Mouse (Mus musculus) myocyte (in vitro differentiated cells): ENCODE measurements around the gene Pamr1. TPM values are rescaled to one million over a fixed set of nuclear protein-coding genes. Genes with fewer than 3 reads are reported as not detected.

Experiments used
- H3K27me3 ChIP-seq: one replicate; pipeline ENCODE4 v1.6.1; 2011; ENCODE audit not compliant: control insufficient read depth, insufficient read depth, insufficient read length
- H3K36me3 ChIP-seq: one replicate; pipeline ENCODE4 v1.6.1; 2011; ENCODE audit not compliant: control insufficient read depth, insufficient read depth
- H3K4me2 ChIP-seq: one replicate; pipeline ENCODE4 v1.6.1; 2011; ENCODE audit warnings: low read depth, control low read depth
- H3K4me3 ChIP-seq: one replicate; pipeline ENCODE4 v1.5.1; 2011; ENCODE audit warnings: mild to moderate bottlenecking, control low read depth, moderate library complexity
- H3K79me2 ChIP-seq: one replicate; pipeline ENCODE4 v1.6.1; 2011; ENCODE audit not compliant: control insufficient read depth, insufficient read depth
- H3ac ChIP-seq: one replicate; pipeline ENCODE4 v1.6.1; 2011; ENCODE audit not compliant: control insufficient read depth, insufficient read length
- CEBPB ChIP-seq: IDR thresholded peaks from 2 replicates; pipeline ENCODE4 v1.6.1; 2011; ENCODE audit warnings: mild to moderate bottlenecking, moderate library complexity; ENCODE audit not compliant: poor library complexity, insufficient read depth, severe bottlenecking
- E2F4 ChIP-seq: IDR thresholded peaks from one replicate; pipeline ENCODE4 v1.6.1; 2011; ENCODE audit warnings: mild to moderate bottlenecking, control low read depth, moderate library complexity; ENCODE audit not compliant: insufficient read depth
- MAX ChIP-seq: IDR thresholded peaks from one replicate; pipeline ENCODE4 v1.6.1; 2011; ENCODE audit warnings: low read depth, mild to moderate bottlenecking, control low read depth
- MYOD1 ChIP-seq, 3 experiments: IDR thresholded peaks; one replicate each; pipeline ENCODE4 v1.6.1; 2011; ENCODE audit warnings: control low read depth in 2 of 3, low read depth in 2 of 3, mild to moderate bottlenecking in 2 of 3, moderate library complexity in 1 of 3; ENCODE audit not compliant: insufficient read length in 2 of 3, control insufficient read depth in 1 of 3
- MYOG ChIP-seq, 3 experiments: IDR thresholded peaks; one replicate each; pipeline ENCODE4 v1.6.1; 2011; ENCODE audit warnings: control low read depth in 2 of 3, low read depth in 2 of 3, mild to moderate bottlenecking in 2 of 3; ENCODE audit not compliant: insufficient read length in 2 of 3, control insufficient read depth in 1 of 3, insufficient read depth in 1 of 3
- POLR2A ChIP-seq: IDR thresholded peaks from one replicate; pipeline ENCODE4 v1.6.1; 2011; ENCODE audit warnings: low read depth, mild to moderate bottlenecking, control low read depth, moderate library complexity; ENCODE audit not compliant: insufficient read length
- POLR2AphosphoS2 ChIP-seq: IDR thresholded peaks from one replicate; pipeline ENCODE4 v1.6.1; 2011; ENCODE audit warnings: low read depth, control low read depth; ENCODE audit not compliant: insufficient read length
- REST ChIP-seq: IDR thresholded peaks from one replicate; pipeline ENCODE4 v1.6.1; 2011; ENCODE audit warnings: mild to moderate bottlenecking, control low read depth, moderate library complexity; ENCODE audit not compliant: insufficient read depth, insufficient read length
- SRF ChIP-seq: IDR thresholded peaks from one replicate; pipeline ENCODE4 v1.6.1; 2011; ENCODE audit warnings: low read depth; ENCODE audit not compliant: control insufficient read depth, insufficient read length
- TCF12 ChIP-seq: IDR thresholded peaks from one replicate; pipeline ENCODE4 v1.6.1; 2011; ENCODE audit warnings: mild to moderate bottlenecking, control low read depth; ENCODE audit not compliant: poor library complexity, insufficient read depth, severe bottlenecking
- TCF3 ChIP-seq: IDR thresholded peaks from one replicate; pipeline ENCODE4 v1.6.1; 2011; ENCODE audit warnings: low read depth, control low read depth; ENCODE audit not compliant: insufficient read length
- USF1 ChIP-seq: IDR thresholded peaks from one replicate; pipeline ENCODE4 v1.6.1; 2011; ENCODE audit warnings: low read depth, mild to moderate bottlenecking, control low read depth, moderate library complexity
- polyA plus RNA-seq: library from polyadenylated mRNA; unstranded; fragments of >200 nt; fragmentation: generic; extraction: Trizol; gene quantifications from one replicate; pipeline ENCODE4 v1.2.1, GENCODE M21; 2012; ENCODE audit warnings: missing spikeins

The Pamr1 gene
- polyA plus RNA-seq, 1 experiment = not detected

GRCm38 (mm10) chr2:102674582-102674981, 124.8 kb downstream of the Pamr1 start:
- Histone ChIP-seq H3K4me2 (no peak overlapping the region), H3K36me3 (no peaks in the 10 kb centered on the region), H3K4me3 (no peak overlapping the region), H3ac (no peak overlapping the region), H3K79me2 (no peaks in the 10 kb centered on the region), H3K27me3 (peaks cover 24% of the 10 kb centered on the region)
- TF ChIP-seq MYOD1 (IDR thresholded peaks at IDR 0.05; ENCODE audit: control insufficient read depth in 1 of 3, insufficient read length in 2 of 3, low read depth in 2 of 3) (no peak), USF1 (no peak), E2F4 (no peak), MAX (no peak), POLR2A (no peak), SRF (no peak), CEBPB (no peak), TCF12 (no peak), REST (no peak), MYOG (IDR thresholded peaks at IDR 0.05; ENCODE audit: control insufficient read depth in 1 of 3, insufficient read depth in 1 of 3, insufficient read length in 2 of 3, low read depth in 2 of 3) (no peak), TCF3 (no peak), POLR2AphosphoS2 (no peak)

DNA sequence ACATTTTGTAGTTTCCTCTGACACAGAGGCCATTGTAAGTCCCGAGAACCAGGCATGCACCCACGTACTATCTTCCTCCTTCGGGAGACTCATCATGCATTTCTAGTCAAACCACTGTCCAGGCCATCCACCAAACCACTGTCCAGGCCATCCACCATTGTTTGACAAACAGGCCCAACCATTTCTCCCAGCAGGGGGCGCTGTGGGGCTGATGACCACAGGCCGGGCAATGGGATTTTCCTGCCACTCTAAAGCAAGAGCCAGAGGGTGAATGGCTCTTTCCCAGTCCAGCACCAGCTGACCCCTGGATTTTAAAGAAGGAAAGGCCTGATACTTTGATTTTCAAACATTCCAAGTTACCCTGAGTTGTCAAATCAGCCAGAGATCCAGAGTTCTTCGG, 125.5 kb downstream of the Pamr1 start:
- no peak for TF ChIP-seq CEBPB
- no peak for TF ChIP-seq MYOG (IDR thresholded peaks at IDR 0.05; ENCODE audit: control insufficient read depth in 1 of 3, insufficient read depth in 1 of 3, insufficient read length in 2 of 3, low read depth in 2 of 3)
- no peak for TF ChIP-seq POLR2A
- no peak for TF ChIP-seq SRF
- TF ChIP-seq USF1 = no peak
- TF ChIP-seq MYOD1 (IDR thresholded peaks at IDR 0.05; ENCODE audit: control insufficient read depth in 1 of 3, insufficient read length in 2 of 3, low read depth in 2 of 3) = no peak
- no peak for TF ChIP-seq TCF3
- Histone ChIP-seq H3K4me2 (no peak overlapping the region), H3K36me3 (no peaks in the 10 kb centered on the region), H3ac (no peak overlapping the region), H3K4me3 (no peak overlapping the region), H3K79me2 (no peaks in the 10 kb centered on the region), H3K27me3 (peaks cover 28% of the 10 kb centered on the region)

GRCm38 (mm10) chr2:102676716-102677312, 127.0 kb downstream of the Pamr1 start:
- Histone ChIP-seq H3K27me3 (peaks cover 25% of the 10 kb centered on the region), H3K4me3 (no peak overlapping the region)

GRCm38 (mm10) chr2:102677400-102677799, 127.6 kb downstream of the Pamr1 start:
- no peak overlapping the region for H3ac ChIP-seq
- TF ChIP-seq E2F4 (no peak), SRF (no peak), MAX (no peak), USF1 (no peak), TCF12 (no peak), MYOG (IDR thresholded peaks at IDR 0.05; ENCODE audit: control insufficient read depth in 1 of 3, insufficient read depth in 1 of 3, insufficient read length in 2 of 3, low read depth in 2 of 3) (no peak), POLR2AphosphoS2 (no peak), MYOD1 (IDR thresholded peaks at IDR 0.05; ENCODE audit: control insufficient read depth in 1 of 3, insufficient read length in 2 of 3, low read depth in 2 of 3) (no peak), REST (no peak), POLR2A (no peak), CEBPB (no peak), TCF3 (no peak)
- no peak overlapping the region for H3K4me2 ChIP-seq
- H3K27me3 ChIP-seq = peaks cover 25% of the 10 kb centered on the region
- no peaks in the 10 kb centered on the region for H3K36me3 ChIP-seq
- H3K4me3 ChIP-seq = no peak overlapping the region
- H3K79me2 ChIP-seq = no peaks in the 10 kb centered on the region

More at GRCm38 (mm10) chr2:102676716-102677312, 127.0 kb downstream of the Pamr1 start:
- Histone ChIP-seq H3K36me3 (no peaks in the 10 kb centered on the region), H3K4me2 (no peak overlapping the region), H3ac (no peak overlapping the region), H3K79me2 (no peaks in the 10 kb centered on the region)
- TF ChIP-seq CEBPB (no peak), POLR2AphosphoS2 (no peak), MYOG (IDR thresholded peaks at IDR 0.05; ENCODE audit: control insufficient read depth in 1 of 3, insufficient read depth in 1 of 3, insufficient read length in 2 of 3, low read depth in 2 of 3) (no peak), MAX (no peak), MYOD1 (IDR thresholded peaks at IDR 0.05; ENCODE audit: control insufficient read depth in 1 of 3, insufficient read length in 2 of 3, low read depth in 2 of 3) (no peak), TCF12 (no peak), TCF3 (no peak), REST (no peak), POLR2A (no peak), SRF (no peak), E2F4 (no peak), USF1 (no peak)

- H3K79me2 ChIP-seq = no peaks in the 10 kb centered on the region
- no peak for TF ChIP-seq MYOG (IDR thresholded peaks at IDR 0.05; ENCODE audit: control insufficient read depth in 1 of 3, insufficient read depth in 1 of 3, insufficient read length in 2 of 3, low read depth in 2 of 3)
- TF ChIP-seq CEBPB = no peak
- TF ChIP-seq SRF = no peak
- TF ChIP-seq POLR2A = no peak
- no peak for TF ChIP-seq MYOD1 (IDR thresholded peaks at IDR 0.05; ENCODE audit: control insufficient read depth in 1 of 3, insufficient read length in 2 of 3, low read depth in 2 of 3)
- TF ChIP-seq TCF3 = no peak
- TF ChIP-seq MAX = no peak
- no peak for TF ChIP-seq REST
- no peak for TF ChIP-seq POLR2AphosphoS2
- no peak for TF ChIP-seq TCF12
- TF ChIP-seq USF1 = no peak
- TF ChIP-seq E2F4 = no peak
- H3ac ChIP-seq = no peak overlapping the region
- H3K36me3 ChIP-seq = no peaks in the 10 kb centered on the region
- H3K4me3 ChIP-seq = no peak overlapping the region
- H3K27me3 ChIP-seq = peaks cover 30% of the 10 kb centered on the region
- H3K4me2 ChIP-seq = no peak overlapping the region
These were observed 131.5 kb downstream of the Pamr1 start for GRCm38 (mm10) chr2:102681351-102681750.
